Mouse (Mus musculus) hindbrain, postnatal 0 days (tissue): ENCODE results near the gene Pigf. TPM values are rescaled to one million over a fixed set of nuclear protein-coding genes. Genes with fewer than 3 reads are reported as not detected.

Experiments used
- ATAC-seq: fragments of 200-750 bp; cut with Nextera tagmentation; 2 replicates; pipeline ENCODE4 v1.8.0; 2017; ENCODE audit warnings: mild to moderate bottlenecking, moderate TSS enrichment, moderate library complexity
- DNase-seq: peaks from one replicate; pipeline ENCODE4 v3.0.0-alpha.2; 2015; ENCODE audit warnings: low spot score
- H3K27ac ChIP-seq: fragments of 300-500 bp; sonication (generic); 2 replicates; pipeline ENCODE4 v1.5.1; 2014; ENCODE audit warnings: mild to moderate bottlenecking
- H3K27me3 ChIP-seq: fragments of 300-500 bp; sonication (generic); 2 replicates; pipeline ENCODE4 v1.6.1; 2014; ENCODE audit warnings: low read length, mixed read lengths; ENCODE audit not compliant: insufficient read depth
- H3K36me3 ChIP-seq: fragments of 300-500 bp; sonication (generic); 2 replicates; pipeline ENCODE4 v1.6.1; 2014; ENCODE audit warnings: low read length, mixed read lengths; ENCODE audit not compliant: insufficient read depth
- H3K4me1 ChIP-seq: fragments of 300-500 bp; sonication (generic); 2 replicates; pipeline ENCODE4 v1.6.1; 2014; ENCODE audit warnings: antibody characterized with exemption, low read length, mixed read lengths; ENCODE audit not compliant: insufficient read depth
- H3K4me2 ChIP-seq: fragments of 300-500 bp; sonication (generic); 2 replicates; pipeline ENCODE4 v1.6.1; 2014; ENCODE audit warnings: low read depth, mild to moderate bottlenecking, low read length, moderate library complexity, mixed read lengths
- H3K4me3 ChIP-seq: fragments of 300-500 bp; sonication (generic); 2 replicates; pipeline ENCODE4 v1.5.1; 2014; ENCODE audit warnings: low read length
- H3K9ac ChIP-seq: fragments of 300-500 bp; sonication (generic); replicated peaks from 2 replicates; pipeline ENCODE4 v1.6.1; 2014; ENCODE audit warnings: mild to moderate bottlenecking, low read length, moderate library complexity, mixed read lengths
- H3K9me3 ChIP-seq: fragments of 300-500 bp; sonication (generic); 2 replicates; pipeline ENCODE4 v1.6.1; 2016; ENCODE audit warnings: low read length, mixed read lengths
- CTCF ChIP-seq: IDR thresholded peaks from 2 replicates; pipeline ENCODE4 v1.5.1; 2016; ENCODE audit warnings: antibody characterized with exemption, control low read depth, low read depth
- WGBS: fragments of 180-500 bp; shearing (Covaris S2); extraction: QIAGEN DNeasy Blood & Tissue Kit; methylation state at CpG from one replicate; pipeline ENCODE4 v1.1.7; 2014; 5-methylcytosine and 5-hydroxymethylcytosine counted together
- polyA plus RNA-seq: library from polyadenylated mRNA; unstranded; fragments of >200 nt; fragmentation: Nextera tagmentation; extraction: Ambion mirVana; gene quantifications from 2 replicates; pipeline ENCODE4 v1.2.1, GENCODE M21; 2015
- total RNA-seq: library from RNA; depleted of rRNA; stranded (reverse); fragments of >200 nt; gene quantifications from 2 replicates; pipeline ENCODE4 v1.2.3, GENCODE M21; 2014

The Pigf gene
- total and polyA plus RNA-seq, 2 experiments from 2014 or later, result 15.7 to 31.3 TPM

GRCm38 (mm10) chr17:86964041-86964440 lies 61.2 kb downstream of the Pigf start:
- Histone ChIP-seq H3K4me1 (peaks cover 28% of the 10 kb centered on the region), H3K4me3 (peak overlapping the region; percentile 81), H3K9ac (peak overlapping the region; percentile 90), H3K9me3 (no peaks in the 10 kb centered on the region), H3K27me3 (no peaks in the 10 kb centered on the region), H3K4me2 (peak overlapping the region; percentile 87), H3K27ac (peak overlapping the region; percentile 90; the same call in 1 of the 2 replicates), H3K36me3 (no peaks in the 10 kb centered on the region)
- under 1% methylated on average over 6 of the region's 6 CpGs for WGBS
- no peak for ATAC-seq
- DNase-seq, result peak; percentile 38
- no peak for TF ChIP-seq CTCF

GRCm38 (mm10) chr17:86963586-86963902 lies 61.7 kb downstream of the Pigf start:
- DNase-seq (peak; percentile 63), ATAC-seq (peak; percentile 44)
- H3K4me2 ChIP-seq, result peak overlapping the region; percentile 87
- no peak for TF ChIP-seq CTCF
- H3K9ac ChIP-seq, result peak overlapping the region; percentile 90
- peaks cover 27% of the 10 kb centered on the region for H3K4me1 ChIP-seq
- peak overlapping the region; percentile 90 for H3K27ac ChIP-seq
- peak overlapping the region; percentile 81 for H3K4me3 ChIP-seq
- H3K27me3 ChIP-seq, result no peaks in the 10 kb centered on the region
- no peaks in the 10 kb centered on the region for H3K36me3 ChIP-seq
- 0% methylated on average over 22 of the region's 26 CpGs for WGBS
- H3K9me3 ChIP-seq, result no peaks in the 10 kb centered on the region

GRCm38 (mm10) chr17:86962894-86963585 lies 62.2 kb downstream of the Pigf start, which contains the start of gene Rhoq:
Gene Rhoq (plus strand): TSS chr17:86963082.
- DNase-seq, result peak; percentile 92
- Histone ChIP-seq H3K9ac (peak within 1 kb of the TSS; percentile 90), H3K4me1 (peaks cover 22% of the 10 kb centered on the region)

GRCm38 (mm10) chr17:86962297-86962893 lies 62.8 kb downstream of the Pigf start:
- WGBS, result under 1% methylated on average over 24 of the region's 24 CpGs
- TF ChIP-seq CTCF, result peak; percentile 80
- peak overlapping the region; percentile 90 for H3K9ac ChIP-seq
- DNase-seq, result peak; percentile 91
- ATAC-seq, result peak; percentile 44
- peaks cover 20% of the 10 kb centered on the region for H3K4me1 ChIP-seq
- H3K4me2 ChIP-seq, result peak overlapping the region; percentile 87
- peak overlapping the region; percentile 81 for H3K4me3 ChIP-seq
- H3K27ac ChIP-seq, result peak overlapping the region; percentile 90
- H3K9me3 ChIP-seq, result no peaks in the 10 kb centered on the region
- H3K36me3 ChIP-seq, result no peaks in the 10 kb centered on the region
- H3K27me3 ChIP-seq, result no peaks in the 10 kb centered on the region

More at GRCm38 (mm10) chr17:86962894-86963585, 62.2 kb downstream of the Pigf start, which contains the start of gene Rhoq:
- peak; percentile 89 for ATAC-seq
- Histone ChIP-seq H3K9me3 (no peaks in the 10 kb centered on the region), H3K36me3 (no peaks in the 10 kb centered on the region), H3K4me2 (peak within 1 kb of the TSS; percentile 87), H3K27me3 (no peaks in the 10 kb centered on the region), H3K4me3 (peak within 1 kb of the TSS; percentile 81), H3K27ac (peak within 1 kb of the TSS; percentile 90)
- under 1% methylated on average over 43 of the region's 86 CpGs for WGBS
- no peak for TF ChIP-seq CTCF

- Histone ChIP-seq H3K9me3 (no peaks in the 10 kb centered on the region), H3K27me3 (no peaks in the 10 kb centered on the region), H3K36me3 (no peaks in the 10 kb centered on the region), H3K9ac (no peak overlapping the region), H3K4me2 (peak overlapping the region; percentile 87), H3K27ac (peak overlapping the region; percentile 90; the same call in 1 of the 2 replicates), H3K4me1 (peaks cover 20% of the 10 kb centered on the region), H3K4me3 (no peak overlapping the region; the same call in 1 of the 2 replicates)
- peak; percentile 25 for DNase-seq
- TF ChIP-seq CTCF, result no peak
- ATAC-seq, result no peak
- WGBS, result 56% methylated on average over 8 of the region's 8 CpGs
Measured at GRCm38 (mm10) chr17:86961301-86961841, 63.8 kb downstream of the Pigf start.

GRCm38 (mm10) chr17:86957968-86958367 lies 67.2 kb downstream of the Pigf start:
- no peak for DNase-seq
- Histone ChIP-seq H3K27me3 (no peaks in the 10 kb centered on the region), H3K4me2 (no peak overlapping the region), H3K9ac (no peak overlapping the region), H3K9me3 (no peaks in the 10 kb centered on the region), H3K36me3 (no peaks in the 10 kb centered on the region), H3K27ac (no peak overlapping the region), H3K4me1 (0 out of 2 replicates have a peak, but pooled peaks cover 8% of the 10 kb centered on the region), H3K4me3 (no peak overlapping the region)
- no peak for ATAC-seq
- WGBS, result 88% methylated on average over 14 of the region's 14 CpGs
- TF ChIP-seq CTCF, result no peak
